Mouse (Mus musculus) layer of hippocampus, adult 2 months (tissue): ENCODE results near the gene Jmjd1c. TPM values are rescaled to one million over a fixed set of nuclear protein-coding genes. Genes with fewer than 3 reads are reported as not detected.
A peak's percentile ranks its signal among the peaks of the same experiment; 100 is the strongest.

Experiments
- DNase-seq, 2 experiments: peaks; one replicate each; pipeline ENCODE4 v3.0.0; 2022; ENCODE audit warnings: low spot score in 2 of 2
- H3K27ac ChIP-seq: fragments of 200-600 bp; 2 replicates; pipeline ENCODE4 v1.8.1; 2022
- H3K4me3 ChIP-seq: fragments of 200-600 bp; 2 replicates; pipeline ENCODE4 v1.8.1; 2022; ENCODE audit warnings: mild to moderate bottlenecking
- CTCF ChIP-seq: fragments of 200-600 bp; conservative IDR thresholded peaks from 2 replicates; pipeline ENCODE4 v1.8.1; 2022; ENCODE audit warnings: antibody characterized with exemption, mild to moderate bottlenecking, moderate library complexity
- total RNA-seq, 2 experiments: library from RNA; stranded (reverse); gene quantifications; 2 replicates each; pipeline ENCODE4 v1.2.3; 2021

Jmjd1c gene
- total RNA-seq, 2 experiments from 2014 or later: 106 to 111 TPM

GRCm38 (mm10) chr10:67137437-67137836 is 41.5 kb downstream of the Jmjd1c start:
- no peak for TF ChIP-seq CTCF
- Histone ChIP-seq H3K27ac (no peak overlapping the region), H3K4me3 (no peak overlapping the region)
- no peak for DNase-seq

- TF ChIP-seq CTCF: no peak
- DNase-seq: no peak
- peak overlapping the region; percentile 56 for H3K27ac ChIP-seq
- no peak overlapping the region for H3K4me3 ChIP-seq
Measured at GRCm38 (mm10) chr10:67143661-67144060, 47.7 kb downstream of the Jmjd1c start.

GRCm38 (mm10) chr10:67144269-67144668 is 48.3 kb downstream of the Jmjd1c start:
- no peak for TF ChIP-seq CTCF
- no peak for DNase-seq
- H3K27ac ChIP-seq: peak overlapping the region; percentile 56
- H3K4me3 ChIP-seq: no peak overlapping the region

- no peak for DNase-seq
Measured at GRCm38 (mm10) chr10:67145623-67146022, 49.7 kb downstream of the Jmjd1c start.

GRCm38 (mm10) chr10:67151766-67152165 is 55.8 kb downstream of the Jmjd1c start:
- DNase-seq: no peak
- no peak for TF ChIP-seq CTCF
- H3K4me3 ChIP-seq: no peak overlapping the region
- no peak overlapping the region for H3K27ac ChIP-seq

More at GRCm38 (mm10) chr10:67145623-67146022, 49.7 kb downstream of the Jmjd1c start:
- Histone ChIP-seq H3K4me3 (no peak overlapping the region), H3K27ac (no peak overlapping the region)
- TF ChIP-seq CTCF: no peak

- H3K27ac ChIP-seq: no peak overlapping the region
- no peak for TF ChIP-seq CTCF
- no peak for DNase-seq
- H3K4me3 ChIP-seq: no peak overlapping the region
Measured at GRCm38 (mm10) chr10:67154647-67155046, 58.7 kb downstream of the Jmjd1c start.

GRCm38 (mm10) chr10:67174049-67174448 is 78.1 kb downstream of the Jmjd1c start:
- H3K27ac ChIP-seq: no peak overlapping the region
- no peak for TF ChIP-seq CTCF
- no peak for DNase-seq
- no peak overlapping the region for H3K4me3 ChIP-seq

GRCm38 (mm10) chr10:67176031-67176430 is 80.1 kb downstream of the Jmjd1c start:
- no peak for TF ChIP-seq CTCF
- Histone ChIP-seq H3K4me3 (no peak overlapping the region), H3K27ac (no peak overlapping the region)
- DNase-seq: no peak

GRCm38 (mm10) chr10:67176932-67177331 is 81.0 kb downstream of the Jmjd1c start:
- DNase-seq: no peak
- H3K4me3 ChIP-seq: no peak overlapping the region
- no peak overlapping the region for H3K27ac ChIP-seq
- TF ChIP-seq CTCF: no peak

- DNase-seq: no peak
- no peak overlapping the region for H3K4me3 ChIP-seq
- H3K27ac ChIP-seq: no peak overlapping the region
- TF ChIP-seq CTCF: no peak
Measured at GRCm38 (mm10) chr10:67177410-67177809, 81.5 kb downstream of the Jmjd1c start.

- DNase-seq: no peak
- no peak for TF ChIP-seq CTCF
Measured at GRCm38 (mm10) chr10:67180021-67180420, 84.1 kb downstream of the Jmjd1c start.

GRCm38 (mm10) chr10:67180799-67181198 is 84.9 kb downstream of the Jmjd1c start:
- H3K27ac ChIP-seq: peak overlapping the region; percentile 1; the same call in 1 of the 2 replicates
- H3K4me3 ChIP-seq: no peak overlapping the region
- no peak for DNase-seq
- no peak for TF ChIP-seq CTCF

More at GRCm38 (mm10) chr10:67180021-67180420, 84.1 kb downstream of the Jmjd1c start:
- Histone ChIP-seq H3K4me3 (no peak overlapping the region), H3K27ac (no peak overlapping the region)

GRCm38 (mm10) chr10:67182651-67183050 is 86.7 kb downstream of the Jmjd1c start:
- H3K27ac ChIP-seq: peak overlapping the region; percentile 3; the same call in 1 of the 2 replicates
- no peak for DNase-seq
- no peak for TF ChIP-seq CTCF

GRCm38 (mm10) chr10:67183086-67183485 is 87.2 kb downstream of the Jmjd1c start:
- Histone ChIP-seq H3K27ac (no peak overlapping the region), H3K4me3 (no peak overlapping the region)
- no peak for DNase-seq
- TF ChIP-seq CTCF: no peak

More at GRCm38 (mm10) chr10:67182651-67183050, 86.7 kb downstream of the Jmjd1c start:
- H3K4me3 ChIP-seq: no peak overlapping the region
